Mouse (Mus musculus): ENCODE measurements at regions not wholly inside any gene's neighbourhood (a gene's known extent, or its start where the extent isn't known, plus 50 kb on each side); places are given as distances from the start of the nearest gene placed in this dataset.

DNA sequence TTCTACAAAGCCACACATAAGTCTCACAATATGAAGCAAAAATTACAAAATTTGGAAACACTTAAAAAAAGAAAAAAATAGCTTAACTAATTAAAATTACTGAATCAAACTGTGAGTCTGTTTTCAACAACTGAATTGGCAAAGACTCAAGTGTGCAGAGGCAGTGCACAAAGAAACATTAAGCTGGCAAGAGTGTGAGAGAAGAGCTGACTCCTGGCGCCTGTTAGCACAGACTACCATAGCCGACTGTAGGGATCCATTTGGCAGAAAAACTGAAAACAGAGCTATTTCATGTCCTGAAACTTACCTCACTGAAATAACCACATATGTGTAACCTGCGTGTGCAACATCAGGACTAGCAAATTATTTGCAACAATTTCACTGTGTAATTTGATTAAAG is 746.4 kb upstream of the Cypt12 start:
- DNase-seq (ENCODE audit: low spot score in 2 of 2), result no peak

DNA sequence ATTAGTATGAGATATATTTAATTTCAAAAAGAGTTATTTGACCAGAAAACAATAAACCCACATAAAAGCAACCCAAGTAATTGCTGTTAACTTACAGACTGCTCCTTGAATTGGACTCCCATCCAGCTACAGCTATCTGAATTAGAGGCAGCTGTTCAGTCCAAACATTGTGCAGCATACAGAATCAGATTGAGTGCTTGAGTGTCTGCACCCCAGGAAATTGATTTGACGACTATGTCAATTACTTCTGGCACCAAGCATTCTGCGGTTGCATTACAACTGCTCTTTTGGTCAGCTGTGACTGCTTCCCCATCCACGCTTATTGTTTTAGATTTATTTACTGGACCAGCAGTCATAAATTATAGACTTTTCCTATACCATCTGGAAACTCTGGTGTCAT is 734.2 kb upstream of the Cypt12 start:
- no peak for DNase-seq (ENCODE audit: low spot score in 2 of 2)

DNA sequence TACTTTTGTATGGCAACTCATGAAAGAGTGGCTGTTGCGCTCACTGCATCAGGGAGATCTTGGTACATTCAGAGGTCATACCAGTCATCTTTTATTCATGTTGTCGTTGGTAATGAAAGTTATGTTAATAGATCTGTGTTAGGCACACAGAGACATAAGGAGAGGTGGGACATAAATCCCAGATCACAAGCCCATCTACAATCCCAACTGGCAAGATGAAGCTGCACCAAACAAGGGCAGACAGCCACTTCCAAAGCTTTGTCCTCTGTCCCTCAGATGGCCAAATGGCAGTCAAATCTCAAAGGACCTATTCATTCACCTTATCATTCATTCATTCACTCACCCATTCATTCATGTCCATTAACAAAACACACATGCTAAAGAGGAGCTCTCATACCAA is 731.4 kb upstream of the Cypt12 start:
- no peak for DNase-seq (ENCODE audit: low spot score in 2 of 2)

DNA sequence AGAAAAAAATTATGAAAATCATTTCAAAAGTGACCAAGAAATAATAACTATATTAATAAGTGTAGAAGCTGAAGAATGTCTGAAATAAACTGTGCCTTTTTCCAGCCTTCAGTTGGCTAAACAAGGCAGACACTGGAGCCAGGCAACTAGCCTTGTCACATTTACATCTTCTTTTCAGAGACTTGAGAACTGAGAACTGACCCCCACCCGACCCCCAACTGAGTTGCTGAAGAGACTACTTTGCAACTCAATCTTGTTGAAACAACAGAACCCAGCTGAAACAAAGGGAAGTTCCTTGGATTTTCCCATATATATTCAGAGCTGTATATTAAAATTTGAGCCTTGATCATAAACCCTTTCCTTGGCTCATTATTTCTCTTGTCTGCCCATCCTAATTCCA is 709.8 kb upstream of the Cypt12 start:
- DNase-seq (ENCODE audit: low spot score in 2 of 2), result no peak

DNA sequence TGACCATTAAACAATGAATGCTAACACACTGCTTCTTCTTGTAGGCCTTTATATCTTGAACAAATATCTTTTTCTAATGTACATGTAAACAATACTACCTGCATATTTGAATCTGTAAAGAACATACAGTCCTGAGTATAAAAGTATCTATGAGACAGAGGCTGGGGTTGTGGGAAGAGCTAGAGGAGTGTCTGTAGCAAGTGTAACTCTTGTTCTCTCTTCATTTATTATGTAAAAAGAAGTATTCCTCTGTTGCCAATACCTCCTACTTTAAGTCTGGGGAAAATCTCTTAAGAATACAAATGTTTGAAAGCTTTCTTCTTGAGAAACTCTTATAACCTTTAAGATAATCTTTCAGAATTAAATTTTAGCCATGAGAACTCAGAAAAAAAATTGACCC is 689.8 kb upstream of the Cypt12 start:
- DNase-seq (ENCODE audit: low spot score in 2 of 2), result no peak

DNA sequence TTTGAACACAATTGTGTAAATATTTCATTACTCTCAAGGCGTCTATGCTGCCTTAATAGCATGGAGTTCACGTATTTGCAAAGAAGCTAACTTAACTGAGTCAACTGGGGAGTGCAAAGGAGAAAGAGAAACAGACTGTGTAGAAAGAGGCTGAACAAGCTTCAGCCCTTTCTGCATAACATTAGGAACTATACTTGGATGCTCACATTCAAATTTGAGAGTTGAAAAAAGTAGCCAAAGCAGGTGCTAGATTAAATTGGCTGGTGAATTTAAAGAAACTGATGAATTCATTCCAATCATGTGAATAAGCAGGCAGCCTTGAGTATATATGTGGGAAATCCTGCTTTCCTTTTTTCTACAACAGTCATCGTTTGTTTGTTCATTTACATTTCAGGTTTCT is 689.1 kb upstream of the Cypt12 start:
- DNase-seq (ENCODE audit: low spot score in 2 of 2), result no peak

DNA sequence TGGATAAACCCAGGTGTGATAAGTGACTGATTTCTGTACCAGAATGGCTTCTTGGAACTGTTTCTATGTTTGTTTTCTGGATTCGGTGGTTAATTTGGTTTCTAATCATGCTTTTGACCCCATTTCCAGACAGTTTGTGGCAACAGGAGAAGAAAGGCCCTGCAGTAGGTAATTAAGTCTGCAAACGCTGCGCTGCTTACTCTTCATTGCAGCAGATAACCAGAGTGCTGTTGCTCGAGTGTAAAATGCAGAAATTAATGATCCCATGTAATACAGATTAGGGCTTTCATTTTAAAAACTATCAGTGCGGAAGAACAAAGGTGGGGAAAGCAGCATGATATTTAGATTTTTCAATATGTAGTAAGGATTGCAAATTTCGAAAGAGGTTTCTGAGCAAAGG is 667.0 kb upstream of the Cypt12 start:
- no peak for DNase-seq (ENCODE audit: low spot score in 2 of 2)

DNA sequence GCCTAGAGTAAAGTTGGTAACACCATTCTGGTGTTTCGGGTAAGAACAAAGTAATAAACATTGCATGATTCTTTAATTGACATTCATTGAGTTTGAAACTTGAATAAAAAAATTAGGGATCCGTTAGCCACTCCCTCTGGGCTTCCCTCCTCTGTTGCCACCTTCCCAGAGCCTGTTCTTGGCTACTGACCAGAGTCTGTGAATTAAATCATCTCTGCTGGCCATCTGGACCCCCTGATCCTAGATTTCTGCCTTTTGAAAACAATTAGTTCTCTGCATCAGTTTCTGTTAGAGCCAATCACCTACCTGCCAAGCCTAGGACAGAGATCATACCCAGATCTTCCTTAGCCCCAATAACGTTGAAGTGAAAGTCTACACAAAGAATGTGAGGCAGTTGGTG is 665.3 kb upstream of the Cypt12 start:
- DNase-seq (ENCODE audit: low spot score in 2 of 2), result no peak

DNA sequence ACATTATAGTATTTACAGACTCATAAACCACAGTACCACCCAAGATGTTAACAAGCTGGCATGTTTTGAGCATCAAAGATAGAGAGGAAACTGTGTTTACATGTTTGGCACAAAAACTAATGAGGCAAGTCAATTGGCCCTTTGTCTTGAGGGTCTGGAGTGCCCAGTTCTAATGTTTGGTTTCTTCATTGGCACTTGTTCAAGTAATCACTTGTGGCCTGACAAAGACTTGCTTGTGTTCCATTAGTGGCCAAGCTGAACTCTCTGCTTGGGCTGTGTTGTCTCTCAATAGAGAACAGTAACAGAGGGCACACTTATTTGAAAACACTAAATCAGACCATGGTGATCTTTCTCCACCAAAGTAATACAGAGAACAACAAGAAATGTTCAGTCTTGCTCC is 630.7 kb upstream of the Cypt12 start:
- no peak for DNase-seq (ENCODE audit: low spot score in 2 of 2)

DNA sequence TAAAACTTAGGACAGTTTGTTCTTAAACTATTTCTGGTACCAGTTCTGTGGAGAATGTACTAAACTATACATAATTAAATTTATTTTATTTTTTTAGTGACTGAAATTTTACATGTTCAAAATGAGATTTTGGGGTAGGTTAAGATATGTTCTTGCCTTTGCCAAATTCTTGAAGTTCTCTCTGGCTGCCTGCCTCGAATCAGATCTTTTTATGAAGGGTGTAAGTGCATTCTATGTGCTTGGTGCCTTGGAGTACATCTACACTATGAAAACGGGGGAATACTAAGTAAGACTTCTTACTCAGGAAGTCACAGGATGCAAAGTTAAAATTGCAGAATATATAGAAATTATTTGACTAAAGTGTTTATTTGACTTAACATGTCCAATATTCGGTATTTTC is 629.8 kb upstream of the Cypt12 start:
- no peak for DNase-seq (ENCODE audit: low spot score in 2 of 2)

DNA sequence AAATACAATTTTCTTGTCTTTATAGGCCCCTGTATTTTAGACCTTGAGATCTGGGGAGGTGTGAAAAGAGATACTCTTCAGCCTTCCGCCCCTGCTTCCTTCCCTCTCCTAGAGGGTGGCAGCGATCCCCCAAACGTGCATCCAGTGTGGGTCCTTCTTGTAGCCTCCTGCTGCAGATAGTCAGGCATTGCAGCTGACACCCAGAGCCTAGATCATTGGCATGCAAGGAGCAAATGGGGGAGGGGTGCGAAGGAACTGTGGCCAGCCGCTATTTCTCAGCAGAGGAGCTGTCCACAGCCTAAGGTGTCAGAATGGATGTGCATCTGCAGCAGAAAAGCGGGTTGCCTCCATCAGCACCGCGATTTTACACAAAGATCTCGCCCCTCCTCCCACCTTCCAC is 629.0 kb upstream of the Cypt12 start:
- peak; percentile 1 to 7 for DNase-seq (ENCODE audit: low spot score in 2 of 2)

DNA sequence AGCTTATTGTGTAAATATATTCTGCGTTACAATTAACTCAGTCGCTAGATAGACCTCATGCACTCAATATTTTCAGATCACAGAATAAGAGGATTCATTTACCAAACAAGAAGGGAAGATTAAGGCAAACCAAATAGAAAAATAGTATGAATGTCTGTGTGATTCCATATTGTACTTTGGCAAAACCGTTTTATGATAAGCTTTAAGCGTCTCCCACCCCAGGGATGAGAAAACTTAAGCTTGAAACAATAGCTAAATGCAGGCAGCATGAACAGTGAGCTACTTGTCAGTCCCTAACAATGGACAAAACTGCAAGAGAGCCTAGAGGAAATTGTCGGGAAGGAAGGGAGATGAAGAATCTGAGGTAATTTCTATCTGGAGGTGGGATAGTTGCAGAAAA is 628.3 kb upstream of the Cypt12 start:
- DNase-seq (ENCODE audit: low spot score in 2 of 2), result no peak

DNA sequence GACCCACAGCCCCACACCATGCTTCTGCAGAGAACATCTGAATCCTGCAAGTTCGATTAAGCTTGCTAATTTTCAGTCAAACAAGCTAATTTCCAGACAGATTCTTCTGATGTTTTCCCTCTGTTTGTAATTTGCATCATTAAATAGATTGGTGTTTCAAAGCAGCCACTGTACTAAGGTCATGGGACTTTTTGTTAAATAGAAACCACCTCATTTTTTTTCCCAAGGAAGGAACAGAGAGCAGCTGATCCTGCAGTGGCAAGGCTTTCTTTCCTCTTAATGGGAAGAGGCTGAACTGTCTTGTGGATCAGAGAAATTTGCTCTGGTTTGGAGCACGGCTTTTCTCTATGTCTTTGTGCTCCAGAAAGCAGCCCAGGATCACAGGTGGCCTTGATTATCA is 625.9 kb upstream of the Cypt12 start:
- no peak for DNase-seq (ENCODE audit: low spot score in 2 of 2)

DNA sequence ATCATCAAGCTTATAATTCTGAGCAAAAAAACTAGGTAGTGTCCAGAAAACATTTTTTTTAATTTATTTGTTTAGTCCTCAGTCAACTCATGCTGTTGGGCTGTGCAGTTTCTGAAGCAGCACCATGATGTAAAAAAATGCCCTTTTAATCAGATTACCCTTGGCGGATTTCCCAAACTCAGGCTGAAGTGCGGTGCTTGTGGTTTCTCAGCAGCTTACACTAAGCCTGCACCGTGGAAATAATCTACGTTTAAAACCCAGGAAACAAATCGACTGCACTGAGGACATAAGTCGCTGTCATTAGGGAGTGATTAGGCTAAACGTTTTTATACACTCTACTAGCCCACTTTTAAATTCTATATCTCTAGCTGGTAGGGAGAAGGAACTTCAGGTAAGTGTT is 623.4 kb upstream of the Cypt12 start:
- DNase-seq (ENCODE audit: low spot score in 2 of 2), result no peak

DNA sequence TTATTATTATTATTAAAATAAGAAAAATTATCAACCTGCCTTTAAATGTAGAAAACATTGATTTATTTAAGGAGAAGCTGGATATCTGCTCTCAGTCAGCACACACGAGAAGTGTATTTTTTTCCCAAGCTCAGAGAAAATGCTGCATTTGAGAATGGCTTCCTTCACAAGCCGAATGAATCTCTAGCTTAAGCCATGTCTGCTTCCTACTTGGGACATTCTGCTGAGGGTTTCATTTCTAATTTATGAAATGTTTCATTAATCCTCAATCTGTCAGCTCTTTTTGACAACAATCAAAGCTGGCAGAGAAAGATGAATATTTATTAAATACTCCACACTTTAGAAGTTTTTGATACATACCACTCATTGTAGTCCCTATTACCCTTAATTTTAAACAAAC is 622.4 kb upstream of the Cypt12 start:
- DNase-seq (ENCODE audit: low spot score in 2 of 2), result no peak

DNA sequence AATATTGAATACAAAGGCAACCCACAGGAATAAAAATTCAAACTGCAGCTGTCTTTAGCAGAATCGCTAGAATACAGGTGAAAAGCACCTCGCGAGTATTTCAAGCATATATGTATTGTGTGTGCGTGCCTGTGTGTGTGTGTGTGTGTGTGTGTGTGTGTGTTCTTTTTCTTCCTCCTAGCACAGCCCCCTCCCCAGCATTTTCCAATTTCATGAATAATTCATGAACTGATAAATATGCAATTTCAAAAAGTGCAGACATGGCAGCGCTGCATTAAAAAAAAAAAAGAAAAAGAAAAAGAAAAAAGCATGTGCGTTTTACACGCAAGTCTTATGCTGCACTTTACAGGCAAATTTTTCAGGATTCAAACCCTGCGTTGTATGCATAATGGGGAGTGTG is 621.9 kb upstream of the Cypt12 start:
- no peak for DNase-seq (ENCODE audit: low spot score in 2 of 2)

DNA sequence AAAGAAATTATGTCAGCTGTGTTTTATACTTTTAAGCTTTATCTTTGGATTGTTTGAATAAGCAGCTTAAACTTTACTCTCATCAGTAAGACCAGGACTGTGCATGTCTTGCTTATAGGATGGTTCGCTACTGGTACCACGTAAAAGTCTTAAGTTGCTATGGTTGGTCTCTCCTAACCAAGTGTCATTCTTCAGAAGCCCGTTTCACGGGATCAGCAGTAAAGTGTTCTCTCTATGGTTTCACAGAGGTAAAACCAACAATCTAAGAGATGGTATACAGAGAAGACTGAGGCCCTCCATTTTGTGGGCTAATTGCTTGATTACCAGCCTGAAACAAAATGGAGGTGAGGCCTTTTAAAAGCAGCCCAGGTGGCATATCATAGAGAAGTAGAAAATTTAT is 621.4 kb upstream of the Cypt12 start:
- DNase-seq (ENCODE audit: low spot score in 2 of 2), result no peak

DNA sequence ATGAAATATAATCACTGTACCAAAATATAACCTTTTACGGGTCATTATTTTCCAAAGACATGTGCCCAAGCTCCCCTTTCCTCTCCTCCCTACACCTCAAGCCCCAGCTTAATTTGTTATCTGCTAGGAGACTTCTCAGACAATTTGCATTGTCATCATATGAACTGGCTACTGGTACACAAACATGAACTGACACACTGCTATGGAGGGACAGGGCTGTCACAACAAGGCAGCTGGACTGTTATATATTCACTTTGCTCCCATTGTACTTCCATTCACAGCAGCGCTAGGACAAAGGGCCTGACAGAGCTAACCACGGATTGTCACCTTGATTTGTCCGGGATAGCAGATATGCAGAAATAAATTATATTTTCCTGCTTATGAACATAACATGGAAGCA is 620.5 kb upstream of the Cypt12 start:
- no peak for DNase-seq (ENCODE audit: low spot score in 2 of 2)

DNA sequence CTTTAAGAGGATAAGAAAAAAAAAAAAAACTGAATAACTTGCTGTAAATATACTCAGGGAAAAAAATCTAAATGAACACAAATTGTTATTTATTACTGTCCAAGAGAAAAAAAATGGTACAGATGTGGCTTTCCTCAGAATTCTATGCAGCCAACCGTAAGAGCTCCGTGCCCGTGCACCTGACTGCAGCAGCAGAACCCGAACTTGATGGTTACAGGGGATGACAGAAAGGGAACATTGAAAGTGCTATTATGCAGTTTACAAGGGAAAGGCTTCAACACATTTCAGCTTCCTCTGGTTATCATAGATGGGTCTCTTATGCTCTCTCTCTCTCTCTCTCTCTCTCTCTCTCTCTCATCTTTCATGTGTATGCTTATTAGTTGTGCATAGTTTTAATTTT is 618.8 kb upstream of the Cypt12 start:
- DNase-seq (ENCODE audit: low spot score in 2 of 2), result no peak

DNA sequence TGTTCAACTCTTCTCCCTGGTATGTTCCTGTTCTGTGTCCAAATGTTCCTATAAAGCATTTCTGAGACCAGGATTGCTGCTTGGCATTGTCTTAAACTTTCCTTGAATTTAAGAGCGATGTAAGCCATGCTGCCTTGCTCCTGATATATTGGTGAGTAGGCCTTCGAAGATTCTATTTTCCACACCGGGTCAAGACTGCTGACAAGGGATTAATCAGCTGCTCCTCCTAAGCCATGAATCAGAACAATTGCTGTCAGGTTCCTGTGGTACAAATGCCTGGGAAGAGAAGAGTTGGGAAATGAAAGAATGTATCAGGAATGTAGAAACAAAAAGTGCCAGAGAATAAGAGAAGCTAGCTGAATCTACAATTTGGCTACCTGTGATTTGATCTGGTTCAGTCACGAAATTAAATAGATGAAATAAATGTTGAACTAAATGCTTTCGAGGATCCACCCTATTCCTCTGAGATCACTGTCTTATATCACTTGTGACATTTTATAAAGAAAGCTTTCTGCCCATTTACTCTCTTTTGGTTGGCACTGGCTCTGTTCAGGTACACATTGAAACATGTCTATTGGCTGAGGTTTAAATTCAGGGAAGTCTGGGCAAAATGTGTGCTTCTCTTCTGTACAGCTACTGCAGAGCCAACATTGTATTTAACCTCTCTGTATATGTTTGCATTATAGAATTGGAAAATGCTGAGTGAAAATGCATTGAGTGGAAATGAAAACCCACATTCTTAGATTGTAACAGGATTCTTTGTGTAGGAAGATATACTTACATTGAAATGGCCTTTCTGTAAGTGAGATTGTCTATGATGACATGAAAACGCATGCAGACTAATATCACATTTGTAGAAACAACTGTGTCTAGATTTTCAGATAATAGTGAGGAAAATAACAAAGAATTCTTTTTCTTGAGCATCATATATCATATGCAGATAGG is 617.5 kb upstream of the Cypt12 start:
- no peak for DNase-seq (ENCODE audit: low spot score in 2 of 2)

DNA sequence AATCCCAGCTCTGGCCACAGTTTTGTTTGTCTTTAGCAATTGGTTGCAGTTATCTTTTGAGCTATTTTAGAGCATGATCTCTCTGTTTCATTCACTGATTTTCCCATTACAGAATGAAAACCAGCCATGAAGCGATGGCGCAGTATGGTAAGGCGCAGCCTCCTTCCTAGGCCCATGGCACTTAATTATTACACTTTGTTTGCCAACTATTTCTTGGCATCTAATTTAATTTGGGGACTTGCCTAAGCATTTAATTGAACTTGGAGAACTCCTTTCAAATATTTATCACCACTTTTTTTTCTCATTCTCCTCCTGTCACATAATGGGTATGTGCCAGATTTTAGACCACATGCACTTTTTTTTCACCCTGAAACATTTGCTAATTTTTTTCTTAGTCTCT is 588.0 kb upstream of the Cypt12 start:
- no peak for DNase-seq (ENCODE audit: low spot score in 2 of 2)
